Mouse (Mus musculus) heart, adult 11 months (tissue): ENCODE measurements at regions not wholly inside any gene's neighbourhood (a gene's known extent, or its start where the extent isn't known, plus 50 kb on each side); places are given as distances from the start of the nearest gene placed in this dataset.

Experiments
- DNase-seq: peaks from one replicate; pipeline ENCODE4 v3.0.0; 2022

- DNase-seq = no peak
These were observed 752.6 kb downstream of the Bcl11a start for GRCm38 (mm10) chr11:24830484-24830883.

GRCm38 (mm10) chr11:24843839-24844738, 766.2 kb downstream of the Bcl11a start:
- no peak for DNase-seq

DNA sequence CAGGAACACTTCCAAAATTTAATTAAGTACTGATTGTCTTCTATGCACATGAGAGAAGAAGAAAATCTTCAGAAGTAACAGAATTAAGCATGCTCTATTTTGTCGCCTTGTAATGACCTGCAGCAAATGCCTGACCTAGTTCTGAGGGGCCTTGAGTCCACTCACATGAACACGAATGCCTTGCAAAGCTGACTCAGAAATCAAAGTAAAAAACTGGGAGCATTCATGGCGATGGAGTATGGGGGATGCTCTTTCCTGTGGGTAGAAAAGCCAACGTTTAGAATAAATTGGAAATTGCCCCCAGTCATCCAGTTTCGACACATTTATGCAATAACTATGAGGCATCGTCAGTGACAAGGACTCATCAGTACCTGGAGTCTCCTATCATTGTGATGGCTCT, 779.1 kb downstream of the Bcl11a start:
- no peak for DNase-seq

DNA sequence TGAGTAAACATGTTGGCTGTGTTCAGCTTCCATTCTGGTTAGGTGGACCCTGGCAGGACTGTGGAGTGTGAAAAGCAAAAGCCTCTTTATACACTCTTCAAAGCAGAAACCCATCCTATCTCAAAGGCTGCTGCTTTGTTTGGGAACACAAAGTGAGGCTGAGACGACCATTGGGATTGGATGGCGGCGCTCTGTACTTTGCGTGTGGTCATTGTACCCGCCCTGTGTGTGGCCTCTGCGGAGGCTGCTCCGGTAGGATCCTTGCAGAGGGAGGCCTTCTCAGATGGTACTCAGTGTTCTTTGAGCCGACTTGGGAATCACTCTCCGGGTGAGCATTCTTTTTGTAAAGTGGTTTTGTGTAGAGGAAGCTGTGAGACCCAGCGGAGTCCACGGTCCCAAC, 786.8 kb downstream of the Bcl11a start:
- no peak for DNase-seq

DNA sequence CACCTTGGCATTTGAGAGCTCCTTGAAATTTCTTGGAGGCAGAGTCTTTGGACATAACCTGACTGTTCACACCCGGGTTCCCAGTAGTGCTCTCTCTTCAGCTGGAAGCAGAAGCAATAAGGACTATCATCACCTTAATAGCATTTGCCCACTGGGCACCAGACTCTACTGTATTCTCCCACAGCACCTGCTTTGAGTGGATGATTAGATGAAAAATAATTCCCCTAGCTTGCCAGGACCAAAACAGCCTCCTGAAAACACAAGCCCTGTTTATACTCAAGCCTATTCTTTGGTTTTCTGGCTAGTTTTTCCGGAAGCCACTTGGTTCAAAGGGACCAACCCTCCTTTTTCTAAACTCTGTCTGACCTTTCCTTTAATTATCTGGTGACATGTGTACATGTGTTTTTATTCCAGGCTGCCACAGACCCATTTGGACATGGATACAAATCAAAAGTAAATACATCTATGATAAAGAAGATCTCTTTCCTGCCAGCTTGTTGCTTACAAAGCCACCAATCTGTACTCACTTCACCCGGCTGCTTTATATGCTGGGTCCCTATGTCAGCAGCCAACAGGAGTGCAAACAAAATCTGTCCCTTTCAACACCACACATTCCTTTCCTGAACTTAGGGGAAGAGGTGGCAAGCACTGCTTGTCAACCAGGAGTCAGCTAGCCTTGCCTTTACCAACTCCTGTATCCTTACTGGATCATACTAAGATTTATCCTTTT, 787.4 kb downstream of the Bcl11a start:
- no peak for DNase-seq
